Mouse (Mus musculus) inflammation-experienced regulatory T-cells, adult 6 months (primary cell): ENCODE results near the gene Fscn3. TPM values are rescaled to one million over a fixed set of nuclear protein-coding genes. Genes with fewer than 3 reads are reported as not detected.

Experiments used
- ATAC-seq: one replicate; pipeline ENCODE4 v1.8.0; 2017
- polyA plus RNA-seq, 3 experiments: library from polyadenylated mRNA; unstranded; fragments of 100-300 nt; shearing (Covaris generic); gene quantifications; one replicate each; pipeline ENCODE4 v1.2.1; 2017

Gene Fscn3
- polyA plus RNA-seq, 3 experiments from 2014 or later = 0.25 TPM; not detected in 2

DNA sequence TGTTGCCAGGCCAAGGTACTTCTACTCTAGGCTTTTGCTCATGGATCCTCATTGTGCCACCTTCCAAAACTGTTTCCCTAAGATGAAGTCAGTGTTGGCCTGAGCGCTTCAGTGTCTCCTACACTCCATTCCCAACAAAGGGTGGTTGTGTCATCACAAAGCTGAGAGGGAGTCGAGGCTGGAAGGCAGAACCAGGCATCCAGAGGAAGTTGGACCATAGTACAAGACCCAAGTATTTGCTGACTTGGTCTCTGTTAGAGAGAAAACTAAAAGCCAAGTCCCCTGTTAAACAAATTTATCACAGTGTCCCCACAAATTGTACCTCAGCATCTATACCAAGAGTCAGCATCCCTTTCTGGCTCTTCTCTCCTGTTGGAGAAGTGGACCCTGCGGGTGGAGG lies 701 bp downstream of the Fscn3 start, which contains the start of gene Gcc1:
TSS of gene Gcc1 (minus strand) at position 101 of the 400 bp plus-strand sequence.
- ATAC-seq = no peak

DNA sequence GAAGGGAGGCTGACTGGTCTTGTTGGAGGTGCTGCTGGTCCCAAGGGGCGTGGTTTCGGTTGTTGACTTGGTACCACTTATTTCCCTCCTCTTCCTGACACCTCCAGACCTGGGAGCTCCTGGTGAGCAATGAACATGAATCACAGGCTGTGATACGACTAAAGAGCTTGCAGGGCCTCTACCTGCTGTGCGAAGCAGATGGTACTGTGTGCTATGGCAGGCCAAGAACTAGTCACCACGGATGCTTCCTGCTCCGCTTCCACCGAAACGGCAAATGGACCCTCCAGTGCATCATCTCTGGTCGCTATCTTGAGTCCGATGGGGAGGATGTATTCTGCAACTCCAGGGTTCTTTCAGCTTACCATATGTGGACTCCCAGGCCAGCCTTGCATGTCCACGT lies 2.3 kb downstream of the Fscn3 start:
- no peak for ATAC-seq

DNA sequence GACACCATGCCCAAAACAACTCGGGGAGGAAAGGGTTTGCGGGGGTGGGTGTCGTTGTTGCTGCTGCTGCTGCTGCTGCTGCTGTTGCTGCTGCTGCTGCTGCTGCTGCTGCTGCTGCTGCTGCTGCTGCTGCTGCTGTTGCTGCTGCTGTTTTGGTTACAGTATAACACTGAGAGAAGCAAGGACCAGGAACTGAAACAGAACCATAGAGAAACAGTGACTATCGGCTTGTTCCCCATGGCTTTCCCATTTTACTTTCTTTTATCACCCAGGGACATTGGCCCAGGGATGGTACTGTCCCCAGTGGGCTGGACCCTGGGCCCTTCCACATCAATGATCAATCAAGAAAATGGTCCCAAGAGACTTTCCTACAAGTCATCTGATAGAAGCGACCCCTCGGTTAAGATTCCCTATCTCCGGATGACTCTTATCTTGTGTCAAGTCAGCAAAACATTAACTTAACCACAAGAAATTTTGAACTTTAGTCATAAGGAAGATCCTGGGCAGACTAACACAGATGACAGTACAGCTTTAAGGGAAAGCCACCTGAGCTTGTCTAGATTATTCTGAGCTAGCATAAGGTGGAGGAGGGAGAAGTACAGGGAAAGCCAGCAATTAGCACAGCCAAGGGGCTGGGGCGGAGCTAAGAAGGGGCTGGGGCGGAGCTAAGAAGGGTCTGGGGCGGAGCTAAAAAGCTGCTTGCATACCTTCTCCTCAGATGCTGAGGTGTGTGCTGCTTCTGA lies 3.4 kb downstream of the Fscn3 start:
- ATAC-seq = no peak

DNA sequence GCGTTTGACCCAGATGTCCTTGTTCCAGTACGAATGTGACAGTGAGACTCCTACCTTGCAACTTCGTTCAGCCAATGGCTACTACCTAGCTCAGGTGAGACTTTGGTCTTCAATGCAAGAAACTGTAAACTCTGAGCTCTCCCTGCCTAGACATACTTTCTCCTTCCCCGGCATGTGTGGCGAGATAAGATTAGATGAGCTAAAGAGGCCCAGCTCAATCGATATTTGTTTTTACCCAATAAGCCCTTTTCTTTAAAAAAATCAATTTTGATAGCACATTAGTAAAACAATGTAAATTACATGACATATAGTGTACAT lies 3.9 kb downstream of the Fscn3 start:
- ATAC-seq = no peak

DNA sequence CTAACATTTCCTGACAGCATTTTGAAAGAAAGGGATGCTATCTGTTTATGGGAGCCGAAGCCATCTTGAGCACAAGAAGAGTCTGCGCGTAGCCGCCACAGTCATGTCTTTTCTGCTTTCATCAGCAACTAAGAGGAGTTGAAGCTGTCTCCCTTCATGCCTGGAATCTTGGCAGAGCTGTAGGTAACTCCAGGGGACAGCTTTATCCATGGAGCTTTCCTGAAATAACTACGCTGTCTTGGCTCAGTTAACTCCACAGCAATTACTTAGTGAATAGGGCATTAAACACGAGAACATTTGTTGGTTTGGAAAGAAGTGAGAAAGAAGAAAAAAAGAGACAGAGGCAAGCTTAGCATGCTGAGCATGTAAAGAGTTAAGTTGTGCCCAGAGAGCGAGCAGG lies 20.3 kb downstream of the Fscn3 start:
- no peak for ATAC-seq

DNA sequence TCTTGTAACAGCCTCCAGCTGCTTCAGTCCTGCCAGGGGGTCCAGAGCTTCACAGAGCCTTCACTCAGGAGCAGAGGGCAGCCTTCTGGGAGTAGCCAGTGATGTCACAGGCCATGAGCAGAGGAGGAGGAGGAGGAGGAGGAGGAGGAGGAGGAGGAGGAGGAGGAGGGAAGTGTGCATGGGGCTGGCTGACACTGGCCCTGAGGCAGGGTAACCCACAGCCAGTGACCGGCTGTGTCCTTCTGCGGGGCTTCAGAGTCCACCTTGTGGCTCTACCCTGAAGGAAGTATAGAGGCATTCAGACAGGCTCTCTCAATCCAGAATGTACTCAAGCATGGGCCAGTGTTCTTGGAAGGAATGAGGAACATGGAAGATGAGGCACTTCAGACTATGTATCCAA lies 21.7 kb downstream of the Fscn3 start, which contains the start of gene Pax4:
TSS of gene Pax4 (minus strand) at position 101 of the 400 bp plus-strand sequence.
- no peak for ATAC-seq

DNA sequence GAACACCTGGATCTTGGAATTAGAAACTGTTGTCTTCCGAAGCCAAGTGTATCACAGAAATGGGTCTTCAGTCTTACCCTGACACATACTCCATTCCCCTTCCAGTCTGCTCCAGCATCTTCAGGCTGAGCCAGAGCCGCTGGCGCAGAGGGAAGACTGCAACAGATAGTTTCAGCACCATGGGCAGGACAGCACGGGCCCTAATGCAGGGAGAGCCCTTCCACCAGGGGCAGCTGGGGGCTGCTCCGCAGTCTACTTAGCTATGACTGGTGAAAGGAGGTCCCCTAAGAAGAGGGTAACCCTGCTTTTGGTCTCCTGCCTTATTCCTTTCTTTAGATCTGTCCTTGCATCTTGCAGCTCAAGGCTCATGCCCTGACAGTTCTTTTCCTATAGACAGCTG lies 22.9 kb downstream of the Fscn3 start:
- ATAC-seq = no peak

DNA sequence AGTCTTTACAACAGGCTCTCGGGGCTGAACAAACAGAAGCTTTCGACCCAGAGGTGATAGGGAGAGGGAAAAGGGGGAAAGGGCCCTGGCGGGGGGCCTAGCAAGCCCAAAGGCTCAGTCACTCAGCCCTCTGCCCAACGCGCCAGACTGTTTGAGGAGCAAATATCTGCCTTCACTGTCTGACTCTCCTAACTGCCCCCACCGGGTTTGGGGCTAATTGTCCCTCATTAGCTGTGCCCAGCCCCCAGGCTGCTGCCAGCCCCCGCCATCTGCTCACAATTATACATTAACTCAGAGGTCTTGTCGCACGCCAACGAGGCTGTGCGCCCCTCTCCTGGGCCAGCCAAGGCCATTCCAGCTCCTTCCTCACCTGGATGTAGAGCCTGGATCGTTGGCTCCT lies 23.4 kb downstream of the Fscn3 start:
- ATAC-seq = no peak

DNA sequence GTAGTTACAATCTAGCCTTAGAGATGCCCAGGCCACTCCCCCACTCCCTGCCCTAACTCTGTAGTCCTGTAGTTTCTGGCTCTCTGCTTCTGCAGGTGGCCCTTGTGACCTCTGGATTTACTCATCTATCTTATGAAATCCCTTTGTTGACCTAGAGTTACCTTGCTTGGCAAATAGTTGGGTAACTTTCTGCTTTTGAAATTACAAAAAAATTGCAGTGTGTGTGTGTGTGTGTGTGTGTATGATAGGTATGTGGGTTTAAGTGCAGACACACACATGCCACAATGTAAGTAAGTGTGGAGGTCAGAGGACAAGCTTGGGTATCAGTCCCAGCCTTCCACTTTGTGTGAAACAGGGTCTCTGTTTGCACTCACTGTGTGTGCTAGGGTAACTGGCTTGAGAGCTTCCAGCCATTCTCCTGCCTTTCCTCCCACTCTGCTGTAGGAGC lies 31.7 kb downstream of the Fscn3 start:
- ATAC-seq = no peak

DNA sequence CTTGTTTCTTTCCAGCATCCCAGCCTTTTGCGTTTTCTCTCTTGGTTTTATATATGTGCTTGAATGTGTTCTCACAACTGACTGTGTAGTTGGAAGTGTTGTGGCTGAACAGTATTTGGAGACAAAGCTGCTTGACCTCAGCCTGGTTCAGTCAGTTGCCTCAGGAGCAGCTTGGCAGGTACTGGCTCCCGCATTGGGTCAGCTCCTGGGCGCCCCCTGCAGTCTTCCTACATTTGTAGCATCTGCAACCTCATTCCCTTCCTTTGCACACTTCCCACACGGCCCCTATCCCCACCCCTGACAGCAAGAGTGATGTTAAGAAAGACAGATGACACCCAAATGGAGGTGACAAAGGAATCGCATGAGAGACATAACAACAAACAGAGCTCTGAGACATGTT lies 32.9 kb downstream of the Fscn3 start:
- ATAC-seq = no peak

DNA sequence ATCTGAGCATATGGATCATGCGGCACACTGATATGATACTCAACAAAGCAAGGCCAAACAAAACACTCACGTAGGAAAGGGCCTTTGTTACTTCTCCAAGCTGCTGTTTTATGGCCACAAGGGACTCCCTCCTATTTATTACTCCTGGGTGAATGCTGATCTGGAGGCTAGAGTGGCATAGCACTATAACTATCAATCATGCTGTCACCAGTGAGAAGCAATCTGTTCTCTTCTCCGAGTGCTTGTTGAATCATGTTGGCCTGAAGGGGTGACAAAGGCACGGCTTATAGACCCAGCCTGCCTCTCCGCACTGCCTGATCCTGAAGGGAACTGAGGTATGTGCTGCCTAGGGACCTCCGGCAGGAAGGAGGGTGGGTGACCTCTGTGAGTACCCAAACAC lies 37.0 kb downstream of the Fscn3 start:
- ATAC-seq = no peak

DNA sequence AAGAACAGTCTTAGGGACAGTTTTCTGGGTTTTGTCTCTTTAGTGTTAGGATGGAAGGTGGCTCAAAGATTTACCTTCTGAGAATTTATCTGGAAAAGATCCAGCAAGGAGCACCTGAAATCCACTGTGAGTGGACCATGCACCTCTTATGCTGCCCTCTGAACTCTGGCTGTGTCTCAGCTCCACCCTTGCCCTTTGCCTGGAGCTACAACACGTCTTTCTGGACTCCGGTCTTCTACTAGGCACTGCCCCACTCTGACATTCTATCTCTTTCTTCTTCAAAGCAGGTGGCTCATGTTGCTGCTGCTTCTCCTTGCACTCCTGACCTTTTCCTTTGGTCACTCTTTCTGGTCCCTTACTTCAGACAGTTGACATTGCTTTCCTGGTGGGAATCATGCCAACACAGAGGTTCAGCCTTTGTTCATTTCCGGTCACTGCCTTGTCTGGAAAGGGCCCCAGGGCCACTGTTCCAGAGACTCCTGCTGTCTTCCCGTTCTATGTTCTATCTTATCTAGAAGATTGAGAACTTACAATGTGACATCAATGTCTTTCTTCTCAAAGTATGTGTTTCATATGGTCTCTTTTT lies 42.5 kb downstream of the Fscn3 start:
- ATAC-seq = no peak

DNA sequence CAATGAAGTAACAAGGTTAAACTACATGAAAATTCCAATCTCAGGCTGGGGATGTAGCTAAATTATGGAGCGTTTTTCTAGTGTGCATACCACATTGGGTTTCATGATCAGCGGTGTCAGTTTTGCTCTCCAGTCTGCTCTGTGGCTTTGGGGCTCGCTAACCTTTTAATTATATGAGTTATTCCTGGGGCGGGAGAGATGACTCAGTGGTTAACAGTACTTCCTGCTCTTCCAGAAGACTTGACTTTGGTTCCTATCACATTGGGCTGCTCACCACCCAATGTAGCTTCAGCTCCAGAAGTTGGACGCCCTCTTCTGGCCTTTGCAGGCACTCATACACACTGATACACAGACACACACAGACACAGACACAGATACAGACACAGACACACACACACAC lies 43.0 kb downstream of the Fscn3 start:
- ATAC-seq = no peak

DNA sequence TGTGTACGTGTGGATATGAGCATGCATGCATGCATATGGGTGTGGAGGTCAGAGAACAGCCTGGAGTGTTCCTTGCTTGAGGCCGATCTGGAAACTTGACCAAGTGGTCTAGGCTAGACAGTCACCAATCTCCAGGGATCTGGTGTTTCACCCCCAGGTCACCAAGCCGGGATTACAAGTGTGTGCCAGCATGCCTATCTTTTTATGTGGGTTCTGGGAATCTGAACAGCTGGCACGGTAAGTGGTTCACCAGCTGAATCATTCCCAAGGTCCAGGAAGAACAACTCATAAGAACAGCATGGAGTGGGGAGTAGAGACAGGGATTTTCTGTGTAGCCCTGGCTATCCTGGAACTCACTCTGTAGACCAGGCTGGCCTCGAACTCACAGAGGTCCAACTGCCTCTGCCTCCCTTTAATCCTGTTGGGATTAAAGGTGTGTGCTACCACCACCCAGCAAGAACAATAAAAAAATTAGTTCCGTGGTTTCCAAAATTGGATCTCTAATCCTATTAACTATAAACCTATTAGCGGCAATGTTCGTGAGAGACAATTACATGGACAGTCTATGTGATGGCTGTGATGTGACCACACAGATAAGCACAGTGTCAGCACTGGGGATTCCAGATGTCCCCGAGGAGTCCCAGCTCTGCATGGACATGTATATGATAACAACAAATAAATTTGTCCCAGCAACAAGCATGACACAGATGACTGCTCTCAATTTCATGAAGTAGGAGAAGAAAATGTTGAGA lies 43.9 kb downstream of the Fscn3 start:
- ATAC-seq = no peak

DNA sequence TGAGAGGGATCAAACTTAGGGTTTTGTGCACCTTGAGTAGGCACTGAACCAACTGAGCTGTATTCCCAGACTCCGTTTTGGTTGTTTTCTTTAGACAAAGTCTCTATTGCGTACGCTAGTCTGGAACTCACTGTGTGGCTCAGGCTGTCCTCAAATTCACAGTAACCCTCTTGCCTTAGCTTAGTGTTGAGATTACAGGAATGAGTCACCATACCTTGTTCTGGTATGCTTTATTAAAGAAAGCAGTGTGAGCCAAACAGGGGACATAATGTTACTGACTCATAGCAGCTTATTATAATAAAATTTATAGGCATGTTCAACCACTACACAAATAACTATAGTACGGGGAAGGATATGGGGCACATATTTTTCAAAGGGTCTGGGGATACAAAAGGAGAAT lies 46.6 kb downstream of the Fscn3 start:
- no peak for ATAC-seq

DNA sequence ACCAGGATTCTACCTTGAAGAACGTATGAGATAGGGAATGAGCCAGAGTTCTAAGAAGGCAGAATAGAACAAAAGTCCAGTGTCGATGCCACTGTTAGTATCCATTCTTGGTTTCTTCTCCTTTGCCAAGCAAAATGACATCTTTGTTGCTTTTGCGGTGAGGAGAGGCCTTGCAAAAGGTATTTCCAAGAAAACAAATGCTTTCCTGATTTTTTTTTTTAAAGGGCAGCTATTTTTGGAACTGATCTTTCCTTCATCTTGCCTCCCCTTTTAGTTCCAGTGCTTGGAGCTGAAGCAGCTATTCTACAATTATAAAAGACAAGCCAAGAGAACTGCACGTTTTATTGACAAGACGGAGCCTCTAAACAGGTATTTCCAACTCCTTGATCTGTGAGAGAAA lies 47.2 kb downstream of the Fscn3 start, which contains the start of gene Snd1:
TSS of gene Snd1 (plus strand) at position 301 of the 400 bp plus-strand sequence.
- no peak for ATAC-seq

DNA sequence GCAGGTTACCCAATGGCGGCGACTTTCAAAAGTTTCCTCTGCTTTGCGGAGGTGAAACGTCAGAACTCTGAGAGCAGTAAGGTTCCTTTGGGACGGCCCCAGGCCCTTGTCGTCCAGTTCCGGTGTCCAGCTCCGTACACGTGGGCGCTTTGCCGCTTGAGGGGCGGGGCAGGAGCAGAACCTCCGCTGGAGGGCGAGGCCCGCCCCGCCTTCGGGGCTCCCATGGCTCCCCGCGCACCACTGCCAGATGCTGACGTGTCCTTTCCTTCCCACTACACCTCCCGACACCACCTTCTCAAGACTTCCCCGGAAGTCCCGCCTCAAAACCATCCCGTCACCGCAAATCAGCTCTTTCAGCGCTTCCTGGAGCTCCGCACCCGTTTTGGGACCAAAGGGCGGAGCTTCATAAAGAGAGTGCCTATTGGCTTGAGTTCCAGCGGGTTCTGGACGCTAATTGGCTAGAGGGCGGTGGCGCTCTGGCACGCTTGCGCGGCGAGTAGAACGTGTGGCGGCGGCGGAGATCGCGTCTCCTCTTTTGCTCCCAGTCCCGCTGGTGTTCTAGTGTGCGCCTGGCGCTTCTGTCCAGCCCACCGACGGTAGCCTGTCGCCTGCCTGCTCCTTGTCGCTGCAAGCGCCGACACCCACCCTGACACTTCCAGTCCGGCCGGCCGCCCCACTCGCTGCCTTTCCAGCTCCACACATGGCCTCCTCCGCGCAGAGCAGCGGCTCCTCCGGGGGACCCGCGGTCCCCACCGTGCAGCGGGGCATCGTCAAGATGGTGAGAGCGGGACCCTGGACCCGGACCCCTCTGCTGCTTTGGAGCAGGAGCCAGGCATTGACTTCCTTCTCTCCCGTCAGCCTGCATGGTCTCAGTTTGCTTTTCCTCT lies 52.5 kb downstream of the Fscn3 start:
- peak; percentile 96 for ATAC-seq

DNA sequence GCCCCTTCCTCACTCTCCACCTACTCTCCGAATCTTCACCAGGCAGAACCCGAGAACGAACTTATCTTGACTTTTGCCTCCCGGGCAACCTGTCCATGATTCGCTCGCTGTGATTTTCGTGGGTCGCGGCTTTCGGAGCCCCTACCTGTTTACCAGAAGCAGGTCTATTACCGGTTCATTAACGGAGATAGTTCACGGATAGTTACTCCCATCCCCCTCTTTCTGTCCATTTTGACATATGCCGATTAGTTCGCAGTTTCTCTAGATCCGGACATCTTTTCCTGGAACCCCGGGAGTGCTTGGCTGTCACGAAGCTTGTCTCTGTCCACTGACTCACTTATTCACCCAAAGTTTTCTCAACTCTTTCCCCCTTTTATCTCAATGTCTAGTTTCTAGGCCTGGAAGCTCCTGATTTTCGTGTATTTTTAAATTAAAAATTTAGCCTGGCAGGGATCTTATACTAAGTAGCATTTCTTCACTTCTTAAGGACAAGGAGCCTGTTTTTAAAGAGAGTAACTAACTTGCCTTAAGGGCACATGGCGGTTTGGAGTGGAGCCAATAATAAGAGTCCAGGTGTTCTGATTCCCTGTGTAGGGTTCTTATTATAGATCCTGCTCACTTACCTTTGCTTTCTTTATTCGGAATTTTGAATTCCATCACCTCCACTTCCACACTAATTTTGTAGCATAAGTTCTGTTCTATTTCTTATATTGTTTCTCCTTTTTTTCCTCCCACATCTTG lies 53.3 kb downstream of the Fscn3 start:
- no peak for ATAC-seq

DNA sequence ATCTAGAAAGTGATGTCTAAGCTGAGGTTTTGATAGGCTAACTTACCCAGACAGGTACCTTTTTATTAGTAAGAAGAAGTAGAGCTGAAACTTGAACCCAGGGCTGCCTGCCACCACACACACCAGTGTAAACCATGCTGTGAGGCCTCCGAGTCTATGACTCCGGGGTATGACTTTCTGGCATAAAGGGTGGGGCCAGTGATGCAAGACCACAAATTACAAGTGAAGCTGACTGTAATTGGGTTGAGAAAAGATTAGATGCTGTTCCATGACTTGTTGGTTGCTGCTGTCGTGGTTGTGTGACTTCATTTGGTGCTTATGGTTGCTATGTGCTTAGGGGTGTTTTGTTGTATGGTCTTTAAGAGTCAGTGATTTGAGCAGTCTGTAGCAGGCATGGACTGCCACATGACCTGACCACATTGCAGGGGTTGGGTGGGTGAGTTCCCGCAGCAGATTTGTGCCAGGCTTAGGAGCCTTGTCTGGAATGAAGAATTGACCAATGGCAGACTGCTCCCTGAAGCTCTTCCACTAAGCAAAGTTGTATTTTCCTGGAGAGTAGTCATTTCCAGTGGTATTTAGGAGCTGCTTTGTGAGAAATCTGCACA lies 55.2 kb downstream of the Fscn3 start:
- no peak for ATAC-seq

DNA sequence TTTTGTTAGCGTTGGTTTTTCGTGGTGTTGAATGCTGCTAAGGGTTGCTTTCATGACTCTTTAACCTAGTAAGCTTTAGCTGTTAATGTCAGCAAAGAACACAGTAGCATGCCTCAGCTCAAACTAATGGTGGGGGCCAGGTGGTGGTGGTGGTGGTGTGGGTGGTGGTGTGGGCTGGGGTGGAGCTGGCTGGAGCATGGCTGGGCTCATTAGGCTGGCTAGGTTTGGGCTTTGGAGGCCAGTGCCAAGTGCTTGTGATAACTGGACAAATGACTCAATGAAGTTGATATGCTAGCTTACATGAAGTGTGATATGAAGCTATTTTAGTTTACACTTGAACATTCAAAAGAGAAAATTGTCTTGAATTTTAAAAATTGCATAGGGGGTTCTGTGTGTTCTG lies 58.4 kb downstream of the Fscn3 start:
- ATAC-seq = no peak

DNA sequence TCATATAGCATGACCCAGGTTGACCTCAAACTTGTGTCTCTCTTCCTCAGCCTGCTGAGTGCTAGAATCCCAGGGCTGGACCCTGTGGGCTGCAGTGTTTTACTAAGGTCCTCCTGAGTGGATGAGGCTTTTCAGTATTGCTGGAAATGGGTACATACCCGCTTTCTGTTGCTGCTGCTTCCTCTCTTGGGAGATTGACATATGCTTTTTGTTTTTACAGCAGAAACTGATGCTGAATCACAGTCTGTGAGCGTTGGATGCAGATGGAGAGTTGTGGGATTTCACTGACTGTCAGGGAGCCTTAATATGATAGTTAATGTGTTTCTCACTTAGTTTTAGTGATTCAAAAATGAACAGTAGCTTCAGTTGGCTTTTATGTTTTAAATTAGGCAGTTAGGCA lies 58.9 kb downstream of the Fscn3 start:
- peak; percentile 59 for ATAC-seq

DNA sequence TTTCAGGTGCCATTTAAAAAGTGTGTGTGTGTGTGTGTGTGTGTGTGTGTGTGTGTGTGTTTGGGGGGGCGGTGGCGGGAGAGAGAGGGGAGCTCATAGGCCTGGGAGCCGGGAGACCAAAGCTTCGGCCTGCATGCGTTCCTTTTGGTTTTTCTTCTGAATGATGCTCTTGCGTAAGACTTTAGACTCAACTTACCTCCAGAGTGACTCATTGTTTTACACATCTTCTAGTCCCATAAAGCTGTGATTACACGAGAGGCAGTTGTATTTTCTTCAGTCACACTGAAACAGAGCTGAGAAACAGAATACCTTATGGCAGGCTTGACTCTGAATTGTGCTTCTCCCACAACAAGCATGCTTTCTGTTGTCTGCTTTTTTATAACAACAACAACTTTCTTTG lies 59.3 kb downstream of the Fscn3 start:
- ATAC-seq = peak; percentile 49
